Mouse (Mus musculus) CH12.LX (cell line): Measurements from ENCODE around the gene Lrrc28.
A peak's percentile ranks its signal among the peaks of the same experiment; 100 is the strongest.

Experiments
- CTCF ChIP-seq, 2 experiments: IDR thresholded peaks in 1 of 2; conservative IDR thresholded peaks in 1 of 2; 2 replicates each; pipeline ENCODE4 v1.5.1; 2011 to 2012; ENCODE audit warnings: low read depth in 2 of 2, low read length in 2 of 2, improper control_type of control experiment in 1 of 2, inconsistent platforms in 1 of 2, mild to moderate bottlenecking in 1 of 2, moderate library complexity in 1 of 2
- NELFE ChIP-seq: IDR thresholded peaks from 2 replicates; pipeline ENCODE4 v1.6.1; 2011; ENCODE audit warnings: low read depth, low read length, improper control_type of control experiment
- SIN3A ChIP-seq: IDR thresholded peaks from 2 replicates; pipeline ENCODE4 v1.6.1; 2012; ENCODE audit warnings: low read length, improper control_type of control experiment, inconsistent platforms
- TBP ChIP-seq: conservative IDR thresholded peaks from 2 replicates; pipeline ENCODE4 v1.6.1; 2011; ENCODE audit warnings: low read depth, low read length, improper control_type of control experiment

- TF ChIP-seq TBP (no peak), CTCF (conservative IDR thresholded peaks at IDR 0.05 in 1 of 2, IDR thresholded peaks at IDR 0.05 in 1 of 2; ENCODE audit: low read depth in 2 of 2, low read length in 2 of 2) (peak; percentile 95 to 99), NELFE (peak; percentile 78; the same call in 1 of the 2 replicates), SIN3A (no peak)
Measured at GRCm38 (mm10) chr7:67630817-67631216, 14.3 kb downstream of the Lrrc28 start.
